Mouse (Mus musculus) layer of hippocampus, adult 8-10 months (tissue): ENCODE measurements around the gene Bad. TPM values are rescaled to one million over a fixed set of nuclear protein-coding genes. Genes with fewer than 3 reads are reported as not detected.

Experiments
- microRNA-seq, 2 experiments: library from miRNA; unstranded; fragments of <30 nt; microRNA quantifications; one replicate each; pipeline ENCODE4 v1.2.0; 2022
- total RNA-seq, 4 experiments: library from RNA; stranded (reverse); gene quantifications; 2 replicates each; pipeline ENCODE4 v1.2.4; 2022

The Bad gene
- total RNA-seq, 4 experiments from 2014 or later, result 32.5 to 39.8 (median 37.3) TPM

Small RNA genes lying within 50 kb of the gene (microRNA-seq; reads per million reads assigned to microRNA genes)
- 3.8 to 6.1 reads per million in 2 experiments for gene Mir6990

Other genes with a start within 250 kb of the Bad start
- gene Rps6ka4, start 101.2 kb upstream of the Bad start, total RNA-seq, result 10 to 100 TPM; 33.7 to 42.9 (median 37.6) TPM
- 10 to 100 TPM in 3 of 4 experiments, 1 to 10 TPM in 1; 7.5 to 17.4 (median 12.6) TPM for gene Ccdc88b, start 83.7 kb upstream of the Bad start, total RNA-seq
- gene Trmt112, start 32.2 kb upstream of the Bad start, total RNA-seq, result 10 to 100 TPM; 40.3 to 53.0 (median 45.6) TPM
- 100 to 1,000 TPM; 279 to 406 (median 342) TPM for gene Prdx5, start 31.8 kb upstream of the Bad start, total RNA-seq
- gene Esrra, start 20.0 kb upstream of the Bad start, total RNA-seq, result 10 to 100 TPM; 54.2 to 76.0 (median 64.8) TPM
- 10 to 100 TPM; 10.4 to 11.4 (median 11.0) TPM for gene Catsperz, start 16.5 kb upstream of the Bad start, total RNA-seq
- 10 to 100 TPM; 13.4 to 23.1 (median 15.8) TPM for gene Kcnk4, start 7.3 kb upstream of the Bad start, total RNA-seq
- gene Gpr137, start 619 bp downstream of the Bad start, total RNA-seq, result 100 to 1,000 TPM in 3 of 4 experiments, 10 to 100 TPM in 1; 92.5 to 107 (median 104) TPM
- 10 to 100 TPM; 55.4 to 81.1 (median 63.5) TPM for gene Ppp1r14b, start 33.1 kb downstream of the Bad start, total RNA-seq
- gene Plcb3, start 34.6 kb downstream of the Bad start, total RNA-seq, result 10 to 100 TPM; 13.4 to 19.9 (median 18.0) TPM
- 100 to 1,000 TPM in 1 of 4 experiments, 10 to 100 TPM in 3; 63.5 to 104 (median 83.1) TPM for gene Fkbp2, start 38.6 kb downstream of the Bad start, total RNA-seq
- 10 to 100 TPM; 80.4 to 93.8 (median 90.1) TPM for gene Vegfb, start 45.8 kb downstream of the Bad start, total RNA-seq
- gene Dnajc4, start 50.7 kb downstream of the Bad start, total RNA-seq, result 10 to 100 TPM; 26.1 to 29.9 (median 29.5) TPM
- 10 to 100 TPM; 13.7 to 17.4 (median 14.2) TPM for gene Nudt22, start 54.3 kb downstream of the Bad start, total RNA-seq
- 10 to 100 TPM; 16.5 to 20.8 (median 16.6) TPM for gene Trpt1, start 54.3 kb downstream of the Bad start, total RNA-seq
- gene Fermt3, start 77.6 kb downstream of the Bad start, total RNA-seq, result 10 to 100 TPM in 2 of 4 experiments, 1 to 10 TPM in 2; 3.7 to 17.8 (median 9.2) TPM
- gene Stip1, start 98.1 kb downstream of the Bad start, total RNA-seq, result 100 to 1,000 TPM; 155 to 228 (median 191) TPM
- 10 to 100 TPM; 19.2 to 21.4 (median 20.1) TPM for gene Macrod1, start 114.9 kb downstream of the Bad start, total RNA-seq
- 10 to 100 TPM; 18.9 to 23.5 (median 21.5) TPM for gene Flrt1, start 163.9 kb downstream of the Bad start, total RNA-seq